Mouse (Mus musculus): Measurements from ENCODE around the gene Fam151a. TPM values are rescaled to one million over a fixed set of nuclear protein-coding genes. Genes with fewer than 3 reads are reported as not detected.
"Not testable (repeated sequence)": the region's sequence is repeated elsewhere in the genome, so short reads cannot be mapped to it uniquely, and the experiment has no call there.

The Fam151a gene
- polyA plus RNA-seq, 1 experiment from 2014 or later, result 0.07 TPM

DNA sequence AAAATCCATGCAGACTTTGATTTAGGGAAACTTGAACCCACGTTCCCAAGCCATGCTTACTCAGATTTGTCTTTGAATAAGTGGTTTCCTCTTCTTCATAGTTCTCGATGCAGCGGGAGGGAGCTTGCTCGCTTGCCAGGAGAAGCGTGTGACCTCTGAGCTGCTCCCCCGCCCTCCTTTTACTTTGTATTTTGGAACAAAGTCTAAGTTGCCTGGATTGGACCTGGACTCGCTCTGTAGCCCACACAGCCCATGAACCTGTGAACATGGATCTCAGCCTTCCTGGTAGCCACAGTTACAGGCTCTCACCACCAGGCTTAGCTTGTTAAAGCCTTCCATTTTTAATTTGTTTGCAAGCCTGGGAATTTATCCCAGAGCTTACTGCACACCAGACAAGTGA, 2.9 kb upstream of the Fam151a start, which contains the start of gene Mroh7:
Gene Mroh7 (minus strand): TSS at position 112 of the 400 bp plus-strand sequence.
- H3K36me3 ChIP-seq (replicated peaks; ENCODE audit: insufficient read depth, low read length), result no peaks in the 10 kb centered on the region
- no peak for DNase-seq
- H3K9me3 ChIP-seq (ENCODE audit: low read length), result no peaks in the 10 kb centered on the region
- no peak within 1 kb of the TSS for H3K4me3 ChIP-seq (ENCODE audit: low read depth, low read length)
- H3K4me1 ChIP-seq (ENCODE audit: insufficient read depth), result no peaks in the 10 kb centered on the region
- no peak within 1 kb of the TSS for H3K4me2 ChIP-seq (ENCODE audit: low read depth, low read length)
- no peak within 1 kb of the TSS for H3K9ac ChIP-seq (replicated peaks)
- TF ChIP-seq CTCF (IDR thresholded peaks at IDR 0.05; ENCODE audit: low read depth) (no peak), EP300 (IDR thresholded peaks at IDR 0.05; ENCODE audit: low read depth) (no peak)
- no peak; the same call in 1 of the 2 replicates for ATAC-seq
- H3K27ac ChIP-seq (ENCODE audit: low read depth), result no peak within 1 kb of the TSS
- WGBS (ENCODE audit: insufficient replicate concordance), result 62% methylated on average over 7 of the region's 7 CpGs
- no peaks in the 10 kb centered on the region for H3K27me3 ChIP-seq (ENCODE audit: insufficient read depth, low read length)

DNA sequence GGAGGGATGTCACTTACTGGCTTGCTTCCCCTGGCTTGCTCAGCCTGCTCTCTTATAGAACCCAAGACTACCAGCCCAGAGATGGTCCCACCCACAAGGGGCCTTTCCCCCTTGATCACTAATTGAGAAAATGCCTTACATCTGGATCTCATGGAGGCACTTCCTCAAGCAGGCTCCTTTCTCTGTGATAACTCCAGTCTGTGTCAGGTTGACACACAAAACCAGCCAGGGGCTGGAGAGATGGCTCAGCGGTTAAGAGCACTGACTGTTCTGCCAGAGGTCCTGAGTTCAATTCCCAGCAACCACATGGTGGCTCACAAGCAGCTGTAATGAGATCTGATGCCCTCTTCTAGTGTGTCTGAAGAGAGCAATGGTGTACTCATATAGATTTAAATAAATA, 3.2 kb downstream of the Fam151a start:
- not testable (repeated sequence) for H3K27ac ChIP-seq (ENCODE audit: low read depth); H3K4me2 ChIP-seq (ENCODE audit: low read depth, low read length); H3K27me3 ChIP-seq (ENCODE audit: insufficient read depth, low read length); H3K36me3 ChIP-seq (replicated peaks; ENCODE audit: insufficient read depth, low read length); ATAC-seq; H3K4me3 ChIP-seq (ENCODE audit: low read depth, low read length); H3K4me1 ChIP-seq (ENCODE audit: insufficient read depth); DNase-seq; H3K9me3 ChIP-seq (ENCODE audit: low read length); H3K9ac ChIP-seq (replicated peaks)
- 77% methylated on average over 1 of the region's 1 CpGs for WGBS (ENCODE audit: insufficient replicate concordance)

DNA sequence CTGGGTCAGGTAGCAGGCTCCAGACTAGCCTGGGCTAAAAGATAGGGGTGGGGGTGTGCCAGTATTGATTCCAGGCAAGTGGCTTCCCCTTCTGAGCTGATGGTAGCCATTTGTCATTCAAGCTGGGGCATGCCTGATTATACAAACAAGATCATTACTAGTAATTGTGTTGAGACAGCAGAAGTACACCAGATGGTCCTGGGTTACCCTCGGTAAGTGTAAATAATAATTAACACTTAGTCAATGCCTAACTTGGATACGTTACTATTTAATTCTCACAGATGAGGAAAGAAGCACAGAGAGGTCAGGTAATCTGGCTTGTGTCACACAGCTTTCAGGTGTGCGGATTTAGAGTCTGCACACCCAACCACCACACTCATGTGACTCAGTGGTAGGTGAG, 4.2 kb downstream of the Fam151a start:
- Histone ChIP-seq H3K4me1 (ENCODE audit: insufficient read depth) (no peaks in the 10 kb centered on the region), H3K36me3 (replicated peaks; ENCODE audit: insufficient read depth, low read length) (no peaks in the 10 kb centered on the region), H3K4me3 (ENCODE audit: low read depth, low read length) (no peak overlapping the region), H3K27ac (ENCODE audit: low read depth) (no peak overlapping the region), H3K27me3 (ENCODE audit: insufficient read depth, low read length) (no peaks in the 10 kb centered on the region), H3K4me2 (ENCODE audit: low read depth, low read length) (no peak overlapping the region), H3K9me3 (ENCODE audit: low read length) (no peaks in the 10 kb centered on the region), H3K9ac (replicated peaks) (no peak overlapping the region)
- DNase-seq (no peak), ATAC-seq (no peak)
- WGBS (ENCODE audit: insufficient replicate concordance), result 77% methylated on average over 3 of the region's 3 CpGs
- TF ChIP-seq CTCF (IDR thresholded peaks at IDR 0.05; ENCODE audit: low read depth), result no peak
- no peak for TF ChIP-seq EP300 (IDR thresholded peaks at IDR 0.05; ENCODE audit: low read depth)

DNA sequence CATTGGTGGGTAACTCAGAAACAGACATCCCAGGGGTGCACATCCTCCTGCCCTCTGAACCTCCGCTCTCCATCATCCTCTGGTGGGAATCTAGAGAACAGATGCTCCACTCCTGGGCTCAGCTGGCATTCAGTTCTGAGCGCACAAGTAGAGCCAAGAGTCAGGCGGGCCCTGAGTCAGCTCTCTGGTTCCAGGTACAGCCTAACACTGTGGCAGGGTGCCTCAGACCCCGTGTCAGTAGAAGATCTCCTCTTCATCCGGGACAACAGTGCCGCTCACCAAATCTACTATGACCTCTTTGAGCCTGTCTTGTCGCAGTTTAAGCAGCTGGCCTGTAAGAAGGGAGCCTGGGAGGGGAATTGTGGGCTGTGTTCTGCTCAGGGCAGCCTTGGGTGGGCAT, 12.2 kb downstream of the Fam151a start:
- WGBS (ENCODE audit: insufficient replicate concordance), result 72% methylated on average over 7 of the region's 7 CpGs
- Histone ChIP-seq H3K9ac (replicated peaks) (no peak overlapping the region), H3K4me1 (ENCODE audit: insufficient read depth) (0 out of 2 replicates have a peak, but pooled peaks cover 4% of the 10 kb centered on the region), H3K4me3 (ENCODE audit: low read depth, low read length) (no peak overlapping the region), H3K9me3 (ENCODE audit: low read length) (no peaks in the 10 kb centered on the region), H3K36me3 (replicated peaks; ENCODE audit: insufficient read depth, low read length) (no peaks in the 10 kb centered on the region), H3K27me3 (ENCODE audit: insufficient read depth, low read length) (no peaks in the 10 kb centered on the region), H3K27ac (ENCODE audit: low read depth) (no peak overlapping the region), H3K4me2 (ENCODE audit: low read depth, low read length) (no peak overlapping the region)
- ATAC-seq (no peak), DNase-seq (no peak)
- TF ChIP-seq EP300 (IDR thresholded peaks at IDR 0.05; ENCODE audit: low read depth), result no peak
- no peak for TF ChIP-seq CTCF (IDR thresholded peaks at IDR 0.05; ENCODE audit: low read depth)

DNA sequence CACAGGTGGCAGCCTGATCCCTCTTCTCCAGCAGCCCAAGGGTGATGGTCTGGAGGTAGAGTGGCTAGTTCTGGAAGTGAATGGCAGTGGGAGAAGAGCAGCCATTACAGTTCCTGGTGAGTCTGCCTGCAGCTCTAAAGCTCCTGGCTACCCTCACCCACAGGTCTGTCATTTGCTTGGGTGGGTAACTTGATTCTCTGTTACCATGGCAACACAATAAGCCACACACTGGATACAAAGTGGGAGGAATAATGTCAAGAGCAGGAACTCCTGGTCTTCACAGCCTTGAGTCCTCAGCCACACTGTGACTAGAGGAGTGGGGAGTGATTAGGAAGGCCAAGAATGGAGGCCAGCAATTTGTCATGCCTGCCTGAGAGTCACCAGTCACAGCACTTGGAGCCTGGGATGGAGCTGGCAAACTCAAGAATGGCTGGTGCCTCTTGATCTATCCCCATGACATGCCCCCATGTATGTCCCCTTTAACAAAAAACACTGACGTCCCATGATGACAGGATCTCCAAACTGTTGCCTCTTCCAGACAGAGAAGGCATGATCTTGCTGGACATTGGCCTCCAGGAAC, 13.4 kb downstream of the Fam151a start:
- WGBS (ENCODE audit: insufficient replicate concordance), result 92% methylated on average over 1 of the region's 1 CpGs

DNA sequence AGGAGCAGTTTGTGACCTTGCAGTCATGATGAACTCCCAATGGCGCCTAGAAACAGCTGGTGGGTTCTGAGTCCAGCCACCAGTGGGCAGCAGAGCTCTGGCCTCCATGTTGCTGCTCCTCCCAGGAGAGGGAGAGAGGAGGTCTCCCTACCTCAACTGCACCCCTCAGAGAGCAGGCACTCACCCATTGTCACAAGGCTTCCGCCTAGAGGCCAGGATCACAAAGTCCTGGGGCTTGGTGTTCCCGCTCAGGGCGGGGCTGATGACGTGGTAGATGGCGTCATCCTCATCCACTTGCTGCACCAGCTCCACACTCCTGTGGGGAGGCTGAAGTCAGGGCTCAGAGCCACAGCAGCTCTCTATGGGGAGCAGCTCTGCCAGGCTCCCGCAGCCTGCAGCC, 16.0 kb downstream of the Fam151a start:
- Histone ChIP-seq H3K9me3 (ENCODE audit: low read length) (no peaks in the 10 kb centered on the region), H3K4me1 (ENCODE audit: insufficient read depth) (0 out of 2 replicates have a peak, but pooled peaks cover 4% of the 10 kb centered on the region), H3K27me3 (ENCODE audit: insufficient read depth, low read length) (no peaks in the 10 kb centered on the region), H3K4me3 (ENCODE audit: low read depth, low read length) (no peak overlapping the region), H3K9ac (replicated peaks) (no peak overlapping the region), H3K4me2 (ENCODE audit: low read depth, low read length) (no peak overlapping the region), H3K36me3 (replicated peaks; ENCODE audit: insufficient read depth, low read length) (no peaks in the 10 kb centered on the region), H3K27ac (ENCODE audit: low read depth) (no peak overlapping the region)
- ATAC-seq (peak; percentile 84), DNase-seq (peak; percentile 60)
- WGBS (ENCODE audit: insufficient replicate concordance), result 26% methylated on average over 7 of the region's 7 CpGs
- TF ChIP-seq CTCF (IDR thresholded peaks at IDR 0.05; ENCODE audit: low read depth), result peak; percentile 85
- TF ChIP-seq EP300 (IDR thresholded peaks at IDR 0.05; ENCODE audit: low read depth), result peak; percentile 67

More for the DNA sequence above, 13.4 kb downstream of the Fam151a start:
- ATAC-seq (no peak), DNase-seq (no peak)
- no peaks in the 10 kb centered on the region for H3K9me3 ChIP-seq (ENCODE audit: low read length)
- H3K36me3 ChIP-seq (replicated peaks; ENCODE audit: insufficient read depth, low read length), result no peaks in the 10 kb centered on the region
- H3K9ac ChIP-seq (replicated peaks), result no peak overlapping the region
- 0 out of 2 replicates have a peak, but pooled peaks cover 4% of the 10 kb centered on the region for H3K4me1 ChIP-seq (ENCODE audit: insufficient read depth)
- TF ChIP-seq CTCF (IDR thresholded peaks at IDR 0.05; ENCODE audit: low read depth) (no peak), EP300 (IDR thresholded peaks at IDR 0.05; ENCODE audit: low read depth) (no peak)
- H3K27ac ChIP-seq (ENCODE audit: low read depth), result no peak overlapping the region
- no peak overlapping the region for H3K4me3 ChIP-seq (ENCODE audit: low read depth, low read length)
- H3K4me2 ChIP-seq (ENCODE audit: low read depth, low read length), result no peak overlapping the region
- no peaks in the 10 kb centered on the region for H3K27me3 ChIP-seq (ENCODE audit: insufficient read depth, low read length)

Data from liver, postnatal 0 days (tissue).